Mouse (Mus musculus): ENCODE results near the gene Disc1. TPM values are rescaled to one million over a fixed set of nuclear protein-coding genes. Genes with fewer than 3 reads are reported as not detected.

Gene Disc1
- polyA plus RNA-seq (2015; fragmentation: Nextera tagmentation; extraction: Ambion mirVana): 2.0 and 2.6 TPM in 2 replicates

- Histone ChIP-seq H3K9me3 (ENCODE audit: control insufficient read depth, low read length) (no peaks in the 10 kb centered on the region), H3K9ac (ENCODE audit: low read depth, low read length) (peak within 1 kb of the TSS; percentile 91), H3K4me1 (ENCODE audit: control insufficient read depth, insufficient read depth, low read depth, low read length) (peaks cover 10% of the 10 kb centered on the region), H3K4me2 (ENCODE audit: low read length) (peak within 1 kb of the TSS; percentile 97), H3K27me3 (replicated peaks; ENCODE audit: control insufficient read depth, insufficient read depth, low read length) (peaks cover 20% of the 10 kb centered on the region), H3K36me3 (ENCODE audit: control insufficient read depth, insufficient read depth, low read length) (no peaks in the 10 kb centered on the region), H3K4me3 (ENCODE audit: low read length) (peak within 1 kb of the TSS; percentile 84), H3K27ac (ENCODE audit: low read depth, low read length) (peak within 1 kb of the TSS; percentile 85)
- WGBS: 2% methylated on average over 58 of the region's 65 CpGs
- ATAC-seq: peak; percentile 75
These were observed at the start of gene Disc1 for GRCm38 (mm10) chr8:125053505-125054435. TSS of gene Disc1 (plus strand) at chr8:125054195.

- Histone ChIP-seq H3K9ac (ENCODE audit: low read depth, low read length) (peak within 1 kb of the TSS; percentile 96), H3K27ac (ENCODE audit: low read depth, low read length) (peak within 1 kb of the TSS; percentile 84), H3K4me1 (ENCODE audit: control insufficient read depth, insufficient read depth, low read depth, low read length) (peaks cover 5% of the 10 kb centered on the region; the same call in 1 of the 2 replicates), H3K36me3 (ENCODE audit: control insufficient read depth, insufficient read depth, low read length) (peaks cover 14% of the 10 kb centered on the region), H3K4me2 (ENCODE audit: low read length) (peak within 1 kb of the TSS; percentile 89), H3K9me3 (ENCODE audit: control insufficient read depth, low read length) (no peaks in the 10 kb centered on the region), H3K27me3 (replicated peaks; ENCODE audit: control insufficient read depth, insufficient read depth, low read length) (no peaks in the 10 kb centered on the region), H3K4me3 (ENCODE audit: low read length) (peak within 1 kb of the TSS; percentile 94)
- 6% methylated on average over 46 of the region's 84 CpGs for WGBS
- peak; percentile 99 for ATAC-seq
These were observed 41.0 kb upstream of the Disc1 start, which contains the start of gene Tsnax for GRCm38 (mm10) chr8:125012695-125013627. TSS of gene Tsnax (plus strand) at chr8:125012997.

- no peak overlapping the region for H3K4me2 ChIP-seq (ENCODE audit: low read length)
- H3K4me1 ChIP-seq (ENCODE audit: control insufficient read depth, insufficient read depth, low read depth, low read length): peaks cover 5% of the 10 kb centered on the region
- no peak overlapping the region for H3K4me3 ChIP-seq (ENCODE audit: low read length)
- no peak for ATAC-seq
- H3K36me3 ChIP-seq (ENCODE audit: control insufficient read depth, insufficient read depth, low read length): peaks cover 26% of the 10 kb centered on the region
- WGBS: 90% methylated on average over 8 of the region's 8 CpGs
- no peaks in the 10 kb centered on the region for H3K27me3 ChIP-seq (replicated peaks; ENCODE audit: control insufficient read depth, insufficient read depth, low read length)
- no peak overlapping the region for H3K9ac ChIP-seq (ENCODE audit: low read depth, low read length)
- no peaks in the 10 kb centered on the region for H3K9me3 ChIP-seq (ENCODE audit: control insufficient read depth, low read length)
- no peak overlapping the region for H3K27ac ChIP-seq (ENCODE audit: low read depth, low read length)
These were observed 29.9 kb upstream of the Disc1 start for GRCm38 (mm10) chr8:125024085-125024484.

- H3K27ac ChIP-seq (ENCODE audit: low read depth, low read length): peak overlapping the region; percentile 53; the same call in 1 of the 2 replicates
- 31% methylated on average over 3 of the region's 3 CpGs for WGBS
- no peak; the same call in 1 of the 2 replicates for ATAC-seq
These were observed 26.8 kb upstream of the Disc1 start for GRCm38 (mm10) chr8:125027211-125027610.

GRCm38 (mm10) chr8:125028841-125029240 is 25.2 kb upstream of the Disc1 start:
- Histone ChIP-seq H3K36me3 (ENCODE audit: control insufficient read depth, insufficient read depth, low read length) (peaks cover 30% of the 10 kb centered on the region), H3K27ac (ENCODE audit: low read depth, low read length) (no peak overlapping the region)
- WGBS: 91% methylated on average over 5 of the region's 5 CpGs

More at GRCm38 (mm10) chr8:125027211-125027610, 26.8 kb upstream of the Disc1 start:
- Histone ChIP-seq H3K27me3 (replicated peaks; ENCODE audit: control insufficient read depth, insufficient read depth, low read length) (no peaks in the 10 kb centered on the region), H3K9me3 (ENCODE audit: control insufficient read depth, low read length) (no peaks in the 10 kb centered on the region), H3K4me2 (ENCODE audit: low read length) (no peak overlapping the region), H3K9ac (ENCODE audit: low read depth, low read length) (no peak overlapping the region), H3K4me3 (ENCODE audit: low read length) (no peak overlapping the region), H3K4me1 (ENCODE audit: control insufficient read depth, insufficient read depth, low read depth, low read length) (peaks cover 5% of the 10 kb centered on the region), H3K36me3 (ENCODE audit: control insufficient read depth, insufficient read depth, low read length) (peaks cover 32% of the 10 kb centered on the region)

GRCm38 (mm10) chr8:125031276-125031675 is 22.7 kb upstream of the Disc1 start:
- Histone ChIP-seq H3K4me1 (ENCODE audit: control insufficient read depth, insufficient read depth, low read depth, low read length) (peaks cover 5% of the 10 kb centered on the region), H3K27ac (ENCODE audit: low read depth, low read length) (no peak overlapping the region), H3K9ac (ENCODE audit: low read depth, low read length) (no peak overlapping the region), H3K4me2 (ENCODE audit: low read length) (no peak overlapping the region), H3K4me3 (ENCODE audit: low read length) (no peak overlapping the region), H3K9me3 (ENCODE audit: control insufficient read depth, low read length) (no peaks in the 10 kb centered on the region), H3K36me3 (ENCODE audit: control insufficient read depth, insufficient read depth, low read length) (peaks cover 20% of the 10 kb centered on the region), H3K27me3 (replicated peaks; ENCODE audit: control insufficient read depth, insufficient read depth, low read length) (no peaks in the 10 kb centered on the region)
- ATAC-seq: no peak
- WGBS: 83% methylated on average over 5 of the region's 5 CpGs

More at GRCm38 (mm10) chr8:125028841-125029240, 25.2 kb upstream of the Disc1 start:
- Histone ChIP-seq H3K4me3 (ENCODE audit: low read length) (no peak overlapping the region), H3K4me2 (ENCODE audit: low read length) (no peak overlapping the region), H3K9ac (ENCODE audit: low read depth, low read length) (no peak overlapping the region), H3K9me3 (ENCODE audit: control insufficient read depth, low read length) (no peaks in the 10 kb centered on the region), H3K27me3 (replicated peaks; ENCODE audit: control insufficient read depth, insufficient read depth, low read length) (no peaks in the 10 kb centered on the region), H3K4me1 (ENCODE audit: control insufficient read depth, insufficient read depth, low read depth, low read length) (peaks cover 5% of the 10 kb centered on the region)
- no peak for ATAC-seq

- Histone ChIP-seq H3K27ac (ENCODE audit: low read depth, low read length) (peak overlapping the region; percentile 3; the same call in 1 of the 2 replicates), H3K9ac (ENCODE audit: low read depth, low read length) (no peak overlapping the region), H3K36me3 (ENCODE audit: control insufficient read depth, insufficient read depth, low read length) (peaks cover 16% of the 10 kb centered on the region), H3K9me3 (ENCODE audit: control insufficient read depth, low read length) (no peaks in the 10 kb centered on the region), H3K4me2 (ENCODE audit: low read length) (no peak overlapping the region), H3K4me3 (ENCODE audit: low read length) (no peak overlapping the region), H3K27me3 (replicated peaks; ENCODE audit: control insufficient read depth, insufficient read depth, low read length) (no peaks in the 10 kb centered on the region), H3K4me1 (ENCODE audit: control insufficient read depth, insufficient read depth, low read depth, low read length) (no peaks in the 10 kb centered on the region)
- 21% methylated on average over 8 of the region's 8 CpGs for WGBS
- peak; percentile 73 for ATAC-seq
These were observed 19.3 kb upstream of the Disc1 start for GRCm38 (mm10) chr8:125034669-125035068.

- Histone ChIP-seq H3K9me3 (ENCODE audit: control insufficient read depth, low read length) (no peaks in the 10 kb centered on the region), H3K4me3 (ENCODE audit: low read length) (no peak overlapping the region), H3K27ac (ENCODE audit: low read depth, low read length) (no peak overlapping the region), H3K36me3 (ENCODE audit: control insufficient read depth, insufficient read depth, low read length) (peaks cover 13% of the 10 kb centered on the region; the same call in 1 of the 2 replicates), H3K9ac (ENCODE audit: low read depth, low read length) (no peak overlapping the region), H3K4me1 (ENCODE audit: control insufficient read depth, insufficient read depth, low read depth, low read length) (no peaks in the 10 kb centered on the region), H3K4me2 (ENCODE audit: low read length) (no peak overlapping the region), H3K27me3 (replicated peaks; ENCODE audit: control insufficient read depth, insufficient read depth, low read length) (no peaks in the 10 kb centered on the region)
- 88% methylated on average over 7 of the region's 7 CpGs for WGBS
- no peak for ATAC-seq
These were observed 16.9 kb upstream of the Disc1 start for GRCm38 (mm10) chr8:125037081-125037480.

Data from hindbrain, embryonic 16.5 days (tissue).